Mouse (Mus musculus): ENCODE data around the gene Sass6. TPM values are rescaled to one million over a fixed set of nuclear protein-coding genes. Genes with fewer than 3 reads are reported as not detected.
"Not testable (repeated sequence)": the region's sequence is repeated elsewhere in the genome, so short reads cannot be mapped to it uniquely, and the experiment has no call there.

The Sass6 gene
- polyA plus RNA-seq (2011; ENCODE audit: insufficient read length, low read depth, missing spikeins): 11.5 and 14.6 TPM in 2 replicates

- peak within 1 kb of the TSS; percentile 88 for H3K4me3 ChIP-seq (ENCODE audit: insufficient read depth, low read length)
- H3K4me1 ChIP-seq (ENCODE audit: control insufficient read depth, insufficient read depth, low read length): no peaks in the 10 kb centered on the region
- TF ChIP-seq POLR2A (IDR thresholded peaks at IDR 0.05; ENCODE audit: low read depth, low read length) (peak; percentile 56), CTCF (IDR thresholded peaks at IDR 0.05; ENCODE audit: borderline replicate concordance, insufficient read depth, low read length) (no peak)
- peak within 1 kb of the TSS; percentile 48 for H3K27ac ChIP-seq (ENCODE audit: insufficient read depth, low read length)
These were observed at the start of gene Sass6 for GRCm38 (mm10) chr3:116594728-116595602. Gene Sass6, plus strand, starts transcription at chr3:116594982.

GRCm38 (mm10) chr3:116547430-116547829 lies 47.4 kb upstream of the Sass6 start:
- TF ChIP-seq CTCF (IDR thresholded peaks at IDR 0.05; ENCODE audit: borderline replicate concordance, insufficient read depth, low read length) (no peak), POLR2A (IDR thresholded peaks at IDR 0.05; ENCODE audit: low read depth, low read length) (no peak)

DNA sequence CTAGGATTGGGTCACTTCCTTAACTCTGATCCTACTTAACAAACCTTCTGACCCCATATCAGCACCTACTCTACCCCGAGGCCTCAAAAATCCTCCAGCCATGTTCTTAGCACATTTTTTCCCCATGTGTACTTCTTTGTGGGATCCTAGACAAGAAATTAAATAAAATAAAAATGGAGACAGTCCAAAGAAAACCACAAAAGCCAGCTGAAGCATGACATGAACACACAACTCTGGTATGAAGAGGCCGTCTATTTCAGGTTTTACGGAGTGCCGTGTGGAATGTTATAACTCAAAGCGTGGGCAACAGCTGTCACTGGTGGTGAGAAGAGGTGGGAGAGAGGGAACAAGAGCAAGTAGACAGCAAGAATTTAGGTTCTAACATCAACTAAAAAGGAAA lies 43.4 kb upstream of the Sass6 start:
- H3K27ac ChIP-seq (ENCODE audit: insufficient read depth, low read length): peak overlapping the region; percentile 81; the same call in 1 of the 2 replicates
- peaks cover 6% of the 10 kb centered on the region for H3K4me1 ChIP-seq (ENCODE audit: control insufficient read depth, insufficient read depth, low read length)
- H3K4me3 ChIP-seq (ENCODE audit: insufficient read depth, low read length): no peak overlapping the region
- TF ChIP-seq POLR2A (IDR thresholded peaks at IDR 0.05; ENCODE audit: low read depth, low read length) (no peak), CTCF (IDR thresholded peaks at IDR 0.05; ENCODE audit: borderline replicate concordance, insufficient read depth, low read length) (no peak)

More at GRCm38 (mm10) chr3:116547430-116547829, 47.4 kb upstream of the Sass6 start:
- Histone ChIP-seq H3K4me1 (ENCODE audit: control insufficient read depth, insufficient read depth, low read length) (peaks cover 6% of the 10 kb centered on the region), H3K27ac (ENCODE audit: insufficient read depth, low read length) (no peak overlapping the region), H3K4me3 (ENCODE audit: insufficient read depth, low read length) (no peak overlapping the region)

GRCm38 (mm10) chr3:116561315-116561714 lies 33.5 kb upstream of the Sass6 start:
- H3K4me1 ChIP-seq (ENCODE audit: control insufficient read depth, insufficient read depth, low read length); H3K27ac ChIP-seq (ENCODE audit: insufficient read depth, low read length); H3K4me3 ChIP-seq (ENCODE audit: insufficient read depth, low read length): not testable (repeated sequence)

- H3K27ac ChIP-seq (ENCODE audit: insufficient read depth, low read length): peak within 1 kb of the TSS; percentile 27; the same call in 1 of the 2 replicates
- no peak for TF ChIP-seq CTCF (IDR thresholded peaks at IDR 0.05; ENCODE audit: borderline replicate concordance, insufficient read depth, low read length)
- TF ChIP-seq POLR2A (IDR thresholded peaks at IDR 0.05; ENCODE audit: low read depth, low read length): no peak
- no peak within 1 kb of the TSS for H3K4me3 ChIP-seq (ENCODE audit: insufficient read depth, low read length)
- H3K4me1 ChIP-seq (ENCODE audit: control insufficient read depth, insufficient read depth, low read length): no peaks in the 10 kb centered on the region
These were observed 32.2 kb upstream of the Sass6 start, which contains the start of gene Lrrc39 for GRCm38 (mm10) chr3:116562408-116563094. Gene Lrrc39, plus strand, starts transcription at chr3:116562973.

GRCm38 (mm10) chr3:116563095-116563492 lies 31.7 kb upstream of the Sass6 start:
- TF ChIP-seq POLR2A (IDR thresholded peaks at IDR 0.05; ENCODE audit: low read depth, low read length) (no peak), CTCF (IDR thresholded peaks at IDR 0.05; ENCODE audit: borderline replicate concordance, insufficient read depth, low read length) (no peak)
- no peaks in the 10 kb centered on the region for H3K4me1 ChIP-seq (ENCODE audit: control insufficient read depth, insufficient read depth, low read length)
- H3K4me3 ChIP-seq (ENCODE audit: insufficient read depth, low read length): no peak overlapping the region
- H3K27ac ChIP-seq (ENCODE audit: insufficient read depth, low read length): no peak overlapping the region

- Histone ChIP-seq H3K4me3 (ENCODE audit: insufficient read depth, low read length) (no peak overlapping the region), H3K27ac (ENCODE audit: insufficient read depth, low read length) (no peak overlapping the region), H3K4me1 (ENCODE audit: control insufficient read depth, insufficient read depth, low read length) (no peaks in the 10 kb centered on the region)
- TF ChIP-seq CTCF (IDR thresholded peaks at IDR 0.05; ENCODE audit: borderline replicate concordance, insufficient read depth, low read length): no peak
- no peak for TF ChIP-seq POLR2A (IDR thresholded peaks at IDR 0.05; ENCODE audit: low read depth, low read length)
These were observed 24.2 kb upstream of the Sass6 start for GRCm38 (mm10) chr3:116570628-116571027.

- Histone ChIP-seq H3K4me1 (ENCODE audit: control insufficient read depth, insufficient read depth, low read length) (no peaks in the 10 kb centered on the region), H3K27ac (ENCODE audit: insufficient read depth, low read length) (no peak overlapping the region), H3K4me3 (ENCODE audit: insufficient read depth, low read length) (no peak overlapping the region)
- TF ChIP-seq CTCF (IDR thresholded peaks at IDR 0.05; ENCODE audit: borderline replicate concordance, insufficient read depth, low read length) (peak; percentile 66; the same call in 1 of the 2 replicates), POLR2A (IDR thresholded peaks at IDR 0.05; ENCODE audit: low read depth, low read length) (no peak)
These were observed 17.5 kb upstream of the Sass6 start for GRCm38 (mm10) chr3:116577286-116577685.

GRCm38 (mm10) chr3:116582201-116582600 lies 12.6 kb upstream of the Sass6 start:
- Histone ChIP-seq H3K4me3 (ENCODE audit: insufficient read depth, low read length) (no peak overlapping the region), H3K4me1 (ENCODE audit: control insufficient read depth, insufficient read depth, low read length) (no peaks in the 10 kb centered on the region)
- TF ChIP-seq POLR2A (IDR thresholded peaks at IDR 0.05; ENCODE audit: low read depth, low read length) (no peak), CTCF (IDR thresholded peaks at IDR 0.05; ENCODE audit: borderline replicate concordance, insufficient read depth, low read length) (no peak)

More at GRCm38 (mm10) chr3:116582201-116582600, 12.6 kb upstream of the Sass6 start:
- H3K27ac ChIP-seq (ENCODE audit: insufficient read depth, low read length): no peak overlapping the region
